ENCODE assay signal across 8 mouse cellular contexts in genomic region chr1:180719951-180720689, GRCm38 (mm10). TPM values are rescaled to one million over a fixed set of nuclear protein-coding genes. Genes with fewer than 3 reads are reported as not detected.
A peak's percentile ranks its signal among the peaks of the same experiment; 100 is the strongest.
DNase-seq lines count a peak whose midpoint lies in the region; ATAC-seq and TF ChIP-seq lines count a peak whose summit lies in the region.

No protein-coding gene starts in this region.

- peak; percentile 96 for TF ChIP-seq CTCF in G1E (IDR thresholded peaks at IDR 0.05; ENCODE audit: low read depth, low read length)
- peak; percentile 94 for TF ChIP-seq CTCF in embryonic fibroblast, embryonic 13.5 days (IDR thresholded peaks at IDR 0.05; ENCODE audit: borderline replicate concordance, insufficient read depth, low read length)

- H3K4me3 ChIP-seq in G1E (ENCODE audit: low read depth, low read length): no peak overlapping the region
- no peak overlapping the region for H3K4me3 ChIP-seq in embryonic fibroblast, embryonic 13.5 days (ENCODE audit: insufficient read depth, low read length)

- no peak for TF ChIP-seq POLR2A in embryonic fibroblast, embryonic 13.5 days (IDR thresholded peaks at IDR 0.05; ENCODE audit: low read depth, low read length)

- H3K27ac ChIP-seq in embryonic fibroblast, embryonic 13.5 days (ENCODE audit: insufficient read depth, low read length): no peak overlapping the region

- H3K9me3 ChIP-seq in G1E (replicated peaks): no peaks in the 10 kb centered on the region

- DNase-seq in G1E (ENCODE audit: low spot score): peak; percentile 50
- DNase-seq in adrenal gland, postnatal 36 days: peak; percentile 82 to 87
- DNase-seq in heart, postnatal 14 days: peak; percentile 86 to 91
- peak; percentile 60 for DNase-seq in layer of hippocampus, adult 9-11 months
- DNase-seq in lung, postnatal 4 days: peak; percentile 85 to 90
- DNase-seq in right cerebral cortex, postnatal 4 days: peak; percentile 77
- peak; percentile 56 for DNase-seq in yolk sac, embryonic 10.5 days (ENCODE audit: low spot score)

- H3K36me3 ChIP-seq in G1E (replicated peaks): no peaks in the 10 kb centered on the region

- intact Hi-C loops in heart, postnatal 14 days (cut with DNase I): loop anchor here (1.0 to 5.0 kb wide), 3 partner anchors 44 to 142 kb away; partner anchors contain the start of gene H3f3a

- peak; percentile 42; the same call in 1 of the 2 replicates for ATAC-seq in G1E (ENCODE audit: extremely low read depth, insufficient number of reproducible peaks, low FRiP score, poor library complexity, severe bottlenecking)

- peaks cover 48% of the 10 kb centered on the region for H3K4me1 ChIP-seq in G1E (ENCODE audit: insufficient read depth, low read depth, low read length)
- no peaks in the 10 kb centered on the region for H3K4me1 ChIP-seq in embryonic fibroblast, embryonic 13.5 days (ENCODE audit: control insufficient read depth, insufficient read depth, low read length)

- H3K27me3 ChIP-seq in G1E (ENCODE audit: insufficient read depth, low read length): peaks cover 15% of the 10 kb centered on the region

RNA-seq across cellular contexts. Expression of gene Acbd3, which starts 5.7 kb away (rescaled TPM):
- total RNA-seq in G1E (2014; fragmentation: Nextera tagmentation) (34.9 and 39.0 TPM in 2 replicates), G1E (2017) (47.7 and 57.1 TPM in 2 replicates)
- polyA plus RNA-seq in G1E (2012): 8.2 and 9.0 TPM in 2 replicates
- 10 to 100 TPM; 48.6 to 54.3 TPM for total RNA-seq in adrenal gland, postnatal 36 days (2021)
- 66.3 and 69.4 TPM in 2 replicates for polyA plus RNA-seq in embryonic fibroblast, embryonic 13.5 days (2011; ENCODE audit: insufficient read length, low read depth, missing spikeins)
- 10 to 100 TPM; 24.5 to 25.3 TPM for total RNA-seq in heart, postnatal 14 days (2021)

RNA-seq across cellular contexts. Expression of gene Mixl1, which starts 23.3 kb away (rescaled TPM):
- total RNA-seq in G1E (2014; fragmentation: Nextera tagmentation): not detected in 2 replicates
- 0.11 and 0.12 TPM in 2 replicates for total RNA-seq in G1E (2017)
- polyA plus RNA-seq in G1E (2012): not detected in 2 replicates
- not detected for total RNA-seq in adrenal gland, postnatal 36 days (2021)
- polyA plus RNA-seq in embryonic fibroblast, embryonic 13.5 days (2011; ENCODE audit: insufficient read length, low read depth, missing spikeins): not detected in 2 replicates
- not detected for total RNA-seq in heart, postnatal 14 days (2021)
